ENCODE assay signal across 22 mouse cellular contexts in genomic region chr13:53520343-53520937, GRCm38 (mm10). TPM values are rescaled to one million over a fixed set of nuclear protein-coding genes. Genes with fewer than 3 reads are reported as not detected.
DNase-seq lines count a peak whose midpoint lies in the region; ATAC-seq and TF ChIP-seq lines count a peak whose summit lies in the region.
"Had no signal": no experiment of that assay in that cellular context is flagged by ENCODE, and none has a peak within 500 bp of the region (broad histone marks: within the 10 kb centered on the region; RNA-seq: fewer than 3 reads in every experiment).

No protein-coding gene starts in this region.

- no peak overlapping the region for H3K4me2 ChIP-seq in forebrain, embryonic 13.5 days
- no peak overlapping the region for H3K4me2 ChIP-seq in forebrain, embryonic 12.5 days
- no peak overlapping the region for H3K4me2 ChIP-seq in kidney, embryonic 14.5 days (replicated peaks; ENCODE audit: low read depth, low read length)
- H3K4me2 ChIP-seq: heart, embryonic 12.5 days; limb, embryonic 13.5 days; liver, embryonic 13.5 days; lung, embryonic 14.5 days had no signal

- WGBS in forebrain, embryonic 13.5 days: 44% methylated on average over 12 of the region's 12 CpGs
- WGBS in forebrain, embryonic 12.5 days: 50% methylated on average over 12 of the region's 12 CpGs
- WGBS in kidney, embryonic 14.5 days: 31% methylated on average over 12 of the region's 12 CpGs

- no peak overlapping the region for H3K9ac ChIP-seq in forebrain, embryonic 13.5 days
- no peak overlapping the region for H3K9ac ChIP-seq in forebrain, embryonic 12.5 days
- no peak overlapping the region for H3K9ac ChIP-seq in kidney, embryonic 14.5 days (ENCODE audit: low read depth, low read length)
- H3K9ac ChIP-seq: heart, embryonic 12.5 days; limb, embryonic 13.5 days; liver, embryonic 13.5 days; lung, embryonic 14.5 days had no signal

- no peak for ATAC-seq in forebrain, embryonic 13.5 days
- ATAC-seq in forebrain, embryonic 12.5 days (ENCODE audit: low FRiP score): no peak
- ATAC-seq in kidney, embryonic 14.5 days (ENCODE audit: low FRiP score, low TSS enrichment): peak; percentile 60; the same call in 1 of the 2 replicates
- ATAC-seq: inflammation-experienced regulatory T-cells, adult 6 months had no signal

- no peak for TF ChIP-seq CTCF in brain, embryonic 14.5 days (IDR thresholded peaks at IDR 0.05; ENCODE audit: borderline replicate concordance, extremely low read depth, insufficient read depth, insufficient read length)

- peak overlapping the region; percentile 10; the same call in 1 of the 2 replicates for H3K27ac ChIP-seq in forebrain, embryonic 13.5 days
- H3K27ac ChIP-seq in forebrain, embryonic 12.5 days: no peak overlapping the region
- no peak overlapping the region for H3K27ac ChIP-seq in kidney, embryonic 14.5 days (ENCODE audit: low read depth, low read length)
- H3K27ac ChIP-seq: gastrocnemius, adult 2 months; layer of hippocampus, adult 2 months; limb, embryonic 13.5 days; liver, embryonic 13.5 days had no signal

- no peak for DNase-seq in kidney, adult 18-20 months
- DNase-seq in brain, embryonic 14.5 days (ENCODE audit: low read depth): peak; percentile 57
- peak; percentile 74 for DNase-seq in retina, embryonic 14.5 days (ENCODE audit: low spot score)
- DNase-seq in ovary, postnatal 36 days (ENCODE audit: low spot score): no peak
- DNase-seq: adrenal gland, postnatal 25 days; cerebellum, adult 18-20 months; gastrocnemius, adult 2 months; heart, postnatal 36 days; kidney, adult 9 months; layer of hippocampus, postnatal 36 days; liver, embryonic 13.5 days; lung, postnatal 36 days; right cerebral cortex, postnatal 4 days; thymus, adult 2 months had no signal

- H3K9me3 ChIP-seq in forebrain, embryonic 13.5 days (replicated peaks): 0 out of 2 replicates have a peak, but pooled peaks cover 5% of the 10 kb centered on the region
- 0 out of 2 replicates have a peak, but pooled peaks cover 6% of the 10 kb centered on the region for H3K9me3 ChIP-seq in forebrain, embryonic 12.5 days
- H3K9me3 ChIP-seq in kidney, embryonic 14.5 days (ENCODE audit: control insufficient read depth, low read length): peaks cover 5% of the 10 kb centered on the region; the same call in 1 of the 2 replicates
- H3K9me3 ChIP-seq: liver, embryonic 13.5 days had no signal

- 0 out of 2 replicates have a peak, but pooled peaks cover 3% of the 10 kb centered on the region for H3K27me3 ChIP-seq in forebrain, embryonic 13.5 days
- H3K27me3 ChIP-seq in forebrain, embryonic 12.5 days: no peaks in the 10 kb centered on the region
- no peaks in the 10 kb centered on the region for H3K27me3 ChIP-seq in kidney, embryonic 14.5 days (ENCODE audit: control insufficient read depth, insufficient read depth, low read length)
- H3K27me3 ChIP-seq: heart, embryonic 12.5 days; liver, embryonic 13.5 days had no signal

- peaks cover 36% of the 10 kb centered on the region for H3K4me1 ChIP-seq in forebrain, embryonic 13.5 days
- peaks cover 25% of the 10 kb centered on the region for H3K4me1 ChIP-seq in forebrain, embryonic 12.5 days
- 0 out of 2 replicates have a peak, but pooled peaks cover 3% of the 10 kb centered on the region for H3K4me1 ChIP-seq in kidney, embryonic 14.5 days (ENCODE audit: control insufficient read depth, insufficient read depth, low read length)
- H3K4me1 ChIP-seq: liver, embryonic 13.5 days had no signal

- no peaks in the 10 kb centered on the region for H3K36me3 ChIP-seq in forebrain, embryonic 13.5 days (ENCODE audit: poor library complexity, severe bottlenecking)
- H3K36me3 ChIP-seq in forebrain, embryonic 12.5 days (replicated peaks): no peaks in the 10 kb centered on the region
- H3K36me3 ChIP-seq in kidney, embryonic 14.5 days (ENCODE audit: control insufficient read depth, insufficient read depth, low read length): no peaks in the 10 kb centered on the region
- H3K36me3 ChIP-seq: limb, embryonic 13.5 days; liver, embryonic 13.5 days had no signal

- TF ChIP-seq POLR2A in brain, embryonic 14.5 days (IDR thresholded peaks at IDR 0.05; ENCODE audit: borderline replicate concordance, extremely low read depth, insufficient read depth, insufficient read length, poor library complexity, severe bottlenecking): no peak

- H3K4me3 ChIP-seq in forebrain, embryonic 13.5 days: no peak overlapping the region
- no peak overlapping the region for H3K4me3 ChIP-seq in forebrain, embryonic 12.5 days (replicated peaks)
- H3K4me3 ChIP-seq in kidney, embryonic 14.5 days (ENCODE audit: low read length): no peak overlapping the region
- H3K4me3 ChIP-seq: gastrocnemius, adult 2 months; heart, embryonic 12.5 days; layer of hippocampus, adult 2 months; limb, embryonic 13.5 days; liver, embryonic 13.5 days had no signal

RNA-seq across cellular contexts. Expression of gene Msx2, which starts 47.6 kb away (rescaled TPM):
- 1.2 and 1.8 TPM in 2 replicates for polyA plus RNA-seq in forebrain, embryonic 13.5 days (2015; fragmentation: Nextera tagmentation; extraction: Ambion mirVana)
- 9.8 and 19.6 TPM in 2 replicates for polyA plus RNA-seq in forebrain, embryonic 12.5 days (2016; fragmentation: Nextera tagmentation; extraction: Ambion mirVana)
- polyA plus RNA-seq in kidney, embryonic 14.5 days (2014; fragmentation: Nextera tagmentation; extraction: Ambion mirVana): 0.73 and 1.2 TPM in 2 replicates
- 0.62 and 2.5 TPM in 2 replicates for polyA plus RNA-seq in brain, embryonic 14.5 days (2012; rRNA removed)

Comparison
In these comparisons a context has a peak if more than half of its experiments do, and no peak if none do; other contexts are left out.
1. DNase-seq: peak in brain, embryonic 14.5 days (single experiment) and retina, embryonic 14.5 days (single experiment); none in kidney, adult 18-20 months (single experiment) and ovary, postnatal 36 days (single experiment).